Mouse (Mus musculus): ENCODE data around the gene Mrtfb. TPM values are rescaled to one million over a fixed set of nuclear protein-coding genes. Genes with fewer than 3 reads are reported as not detected.

The Mrtfb gene
- polyA plus RNA-seq (2012; ENCODE audit: insufficient read depth, low replicate concordance) = 0.49 TPM in 1 of 2 replicates, not detected in the other

DNA sequence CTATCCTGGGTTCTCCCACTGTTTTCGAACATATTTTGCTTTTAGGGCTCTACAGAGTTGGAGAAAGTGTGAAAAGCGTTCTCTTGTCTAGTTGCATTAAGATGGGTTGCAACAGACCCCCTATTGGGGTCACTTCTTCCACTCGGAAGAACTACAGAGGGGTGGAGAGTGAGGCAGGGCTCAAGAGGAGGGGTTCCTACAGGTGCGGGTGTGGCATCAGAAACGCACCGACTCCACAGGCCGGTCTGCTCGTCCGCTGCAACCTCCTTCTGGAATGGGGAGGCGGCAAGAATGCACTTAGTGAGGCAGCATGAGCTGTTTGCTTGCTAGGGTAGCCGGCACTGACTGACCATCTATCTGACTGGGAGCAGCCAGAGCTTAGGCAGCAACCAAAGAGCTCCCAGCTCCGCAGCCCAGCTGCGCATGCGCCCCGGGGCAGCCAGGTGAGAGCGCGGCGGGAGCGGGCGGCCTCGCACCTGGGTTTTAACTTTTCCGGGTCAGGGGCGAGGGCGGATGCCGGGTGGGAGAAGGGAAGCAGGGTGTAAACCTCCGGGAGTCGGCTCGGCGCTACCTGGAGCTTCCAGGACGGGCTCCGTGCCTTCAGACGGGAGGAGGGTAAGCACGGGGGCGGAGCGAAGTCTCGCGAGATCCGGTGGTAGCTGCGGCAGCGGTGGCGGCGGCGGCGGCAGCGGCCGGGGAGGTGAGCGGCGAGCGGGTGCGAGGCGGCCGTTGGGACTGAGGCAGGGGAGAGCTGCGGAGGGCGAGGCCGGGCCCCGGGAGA is at the start of gene Mrtfb:
Mrtfb (plus strand) TSS at position 627 of the 781 bp plus-strand sequence.
- Histone ChIP-seq H3K9me3 (no peaks in the 10 kb centered on the region), H3K27me3 (replicated peaks) (peaks cover 26% of the 10 kb centered on the region), H3K36me3 (replicated peaks; ENCODE audit: low read length) (no peaks in the 10 kb centered on the region), H3K4me3 (replicated peaks) (peak within 1 kb of the TSS; percentile 97), H3K4me1 (peaks cover 38% of the 10 kb centered on the region)
- no peak for TF ChIP-seq GATA1 (IDR thresholded peaks at IDR 0.05; ENCODE audit: borderline replicate concordance, low read length)
- TF ChIP-seq FLI1 (IDR thresholded peaks at IDR 0.05; ENCODE audit: low read length) = no peak

DNA sequence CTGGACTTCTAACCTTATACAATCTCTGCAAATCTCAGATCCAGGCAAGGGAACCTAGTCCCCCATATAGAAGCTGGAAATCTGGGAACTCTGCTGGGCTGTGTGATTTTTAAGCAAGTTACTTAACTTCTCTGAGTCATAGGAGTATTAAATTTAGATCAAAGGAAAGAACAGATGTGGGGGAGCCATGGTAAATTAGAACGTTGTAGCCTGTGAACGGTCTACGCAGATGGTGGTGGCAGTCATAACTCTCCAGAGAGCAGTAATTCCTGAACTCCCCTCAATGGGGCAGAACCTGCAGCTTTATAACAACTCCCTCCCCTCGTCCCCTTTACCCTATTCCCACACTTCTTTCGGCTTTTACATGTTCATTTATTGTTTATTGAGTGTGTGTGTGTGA is 48.6 kb upstream of the Mrtfb start:
- H3K36me3 ChIP-seq (replicated peaks; ENCODE audit: low read length) = no peaks in the 10 kb centered on the region
- peaks cover 30% of the 10 kb centered on the region for H3K27me3 ChIP-seq (replicated peaks)
- H3K4me1 ChIP-seq = no peaks in the 10 kb centered on the region
- TF ChIP-seq GATA1 (IDR thresholded peaks at IDR 0.05; ENCODE audit: borderline replicate concordance, low read length) (no peak), FLI1 (IDR thresholded peaks at IDR 0.05; ENCODE audit: low read length) (no peak)
- H3K9me3 ChIP-seq = no peaks in the 10 kb centered on the region
- H3K4me3 ChIP-seq (replicated peaks) = no peak overlapping the region

DNA sequence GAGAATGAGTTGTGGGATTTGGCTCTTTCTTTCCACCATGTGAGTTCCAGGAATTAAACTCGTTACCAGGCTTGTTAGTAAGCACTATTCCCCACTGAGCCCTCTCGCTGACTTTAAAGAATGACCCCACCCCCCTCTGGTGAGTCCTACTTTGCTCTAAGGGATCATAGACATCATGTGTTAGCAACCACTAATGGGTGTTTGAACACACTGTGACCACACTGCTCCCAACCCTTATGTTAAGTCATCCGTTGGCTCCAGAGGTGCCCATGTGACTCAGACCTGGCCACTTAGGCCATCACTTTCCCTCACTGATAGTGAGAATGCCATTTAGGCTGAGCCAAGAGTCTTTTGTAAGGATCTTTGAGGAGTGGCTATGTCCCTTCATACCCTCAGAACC is 48.2 kb upstream of the Mrtfb start:
- H3K4me3 ChIP-seq (replicated peaks) = no peak overlapping the region
- no peaks in the 10 kb centered on the region; the same call in 1 of the 2 replicates for H3K4me1 ChIP-seq
- H3K9me3 ChIP-seq = no peaks in the 10 kb centered on the region
- H3K27me3 ChIP-seq (replicated peaks) = peaks cover 34% of the 10 kb centered on the region
- no peaks in the 10 kb centered on the region for H3K36me3 ChIP-seq (replicated peaks; ENCODE audit: low read length)
- no peak for TF ChIP-seq FLI1 (IDR thresholded peaks at IDR 0.05; ENCODE audit: low read length)
- TF ChIP-seq GATA1 (IDR thresholded peaks at IDR 0.05; ENCODE audit: borderline replicate concordance, low read length) = no peak

DNA sequence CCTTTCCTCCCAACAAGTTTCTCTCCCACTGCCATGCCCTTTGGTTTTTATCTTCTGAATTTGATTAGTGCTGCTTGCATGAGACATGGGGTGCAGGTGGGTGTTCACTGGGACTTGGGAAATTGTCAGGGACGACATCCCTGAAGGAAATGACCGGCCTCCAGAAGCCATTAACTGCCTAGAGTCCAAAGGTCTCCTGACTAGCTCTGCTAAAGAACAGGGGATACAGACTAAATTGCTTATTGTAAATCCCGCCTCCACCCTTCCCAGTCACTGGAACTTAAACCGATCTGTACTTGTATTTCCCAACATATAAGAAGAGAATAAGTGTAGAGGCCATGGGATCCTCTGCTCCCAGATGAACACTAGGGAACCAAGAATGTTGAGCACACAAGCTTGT is 43.5 kb upstream of the Mrtfb start:
- H3K4me3 ChIP-seq (replicated peaks) = no peak overlapping the region
- H3K9me3 ChIP-seq = no peaks in the 10 kb centered on the region
- H3K36me3 ChIP-seq (replicated peaks; ENCODE audit: low read length) = no peaks in the 10 kb centered on the region
- H3K27me3 ChIP-seq (replicated peaks) = peaks cover 60% of the 10 kb centered on the region
- peaks cover 8% of the 10 kb centered on the region; the same call in 1 of the 2 replicates for H3K4me1 ChIP-seq
- TF ChIP-seq GATA1 (IDR thresholded peaks at IDR 0.05; ENCODE audit: borderline replicate concordance, low read length) (no peak), FLI1 (IDR thresholded peaks at IDR 0.05; ENCODE audit: low read length) (no peak)

DNA sequence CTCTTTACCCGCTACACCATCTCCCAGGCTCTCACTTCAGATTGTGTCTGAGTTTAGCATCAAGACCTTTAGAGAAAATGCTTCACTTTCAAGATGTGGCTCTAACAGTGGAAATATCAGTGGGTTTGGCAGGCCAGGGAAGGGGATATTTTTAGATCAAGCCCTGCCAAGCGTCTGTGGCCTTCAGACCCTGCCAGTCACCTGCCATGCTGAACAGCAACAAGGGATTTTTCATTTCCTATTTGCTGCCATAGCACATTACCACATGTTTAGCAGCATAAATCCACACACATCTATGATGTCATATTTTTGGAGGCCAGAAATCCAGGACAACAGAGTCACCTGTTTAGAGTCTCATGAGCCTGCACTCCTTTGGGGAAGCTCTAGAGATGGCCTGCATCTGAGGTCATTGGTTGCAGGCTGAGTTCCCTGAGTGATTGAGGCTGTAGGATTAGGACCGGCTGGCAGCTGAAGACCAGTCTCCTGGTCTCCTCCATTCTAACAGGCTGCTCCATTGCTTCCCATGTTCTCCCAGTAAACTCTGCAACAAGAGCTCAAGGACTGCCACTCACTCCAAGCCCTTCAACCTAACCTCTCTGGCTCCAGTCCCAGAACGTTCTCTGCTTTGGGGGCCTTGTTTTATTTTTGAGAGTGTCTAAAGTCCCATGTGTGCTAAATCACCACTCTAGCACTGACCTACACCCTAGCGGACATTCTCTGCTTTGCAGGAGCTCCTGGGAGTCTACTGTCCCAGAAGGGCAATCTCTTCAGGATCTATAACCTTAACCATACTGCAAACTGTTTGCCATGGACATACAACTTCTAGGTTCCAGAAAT is 39.9 kb upstream of the Mrtfb start:
- H3K36me3 ChIP-seq (replicated peaks; ENCODE audit: low read length) = no peaks in the 10 kb centered on the region
- peaks cover 14% of the 10 kb centered on the region for H3K4me1 ChIP-seq
- peaks cover 65% of the 10 kb centered on the region for H3K27me3 ChIP-seq (replicated peaks)
- no peaks in the 10 kb centered on the region for H3K9me3 ChIP-seq
- no peak for TF ChIP-seq FLI1 (IDR thresholded peaks at IDR 0.05; ENCODE audit: low read length)
- TF ChIP-seq GATA1 (IDR thresholded peaks at IDR 0.05; ENCODE audit: borderline replicate concordance, low read length) = no peak
- no peak overlapping the region for H3K4me3 ChIP-seq (replicated peaks)

DNA sequence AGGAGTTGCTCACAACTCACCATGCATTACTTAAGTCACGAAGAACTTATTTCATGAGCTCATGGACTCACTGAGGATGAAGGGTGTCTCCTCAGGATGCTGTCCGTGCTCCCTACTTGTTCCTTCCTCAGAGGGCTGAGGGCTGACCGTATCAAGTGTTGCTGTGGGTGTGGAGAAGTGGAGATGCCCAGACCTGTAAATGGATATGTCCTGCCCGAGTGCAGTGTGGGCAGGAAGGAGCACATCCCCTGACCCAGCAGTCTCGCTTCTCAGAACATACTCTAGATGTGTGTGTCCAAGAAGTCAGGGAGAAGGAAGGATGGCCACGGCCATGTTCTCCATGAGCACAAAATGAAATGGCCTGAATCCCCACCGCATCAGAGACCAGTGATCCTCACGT is 38.3 kb upstream of the Mrtfb start:
- peaks cover 64% of the 10 kb centered on the region for H3K27me3 ChIP-seq (replicated peaks)
- H3K4me1 ChIP-seq = peaks cover 19% of the 10 kb centered on the region
- H3K9me3 ChIP-seq = no peaks in the 10 kb centered on the region
- TF ChIP-seq GATA1 (IDR thresholded peaks at IDR 0.05; ENCODE audit: borderline replicate concordance, low read length) = no peak
- TF ChIP-seq FLI1 (IDR thresholded peaks at IDR 0.05; ENCODE audit: low read length) = no peak
- H3K4me3 ChIP-seq (replicated peaks) = no peak overlapping the region
- H3K36me3 ChIP-seq (replicated peaks; ENCODE audit: low read length) = no peaks in the 10 kb centered on the region

DNA sequence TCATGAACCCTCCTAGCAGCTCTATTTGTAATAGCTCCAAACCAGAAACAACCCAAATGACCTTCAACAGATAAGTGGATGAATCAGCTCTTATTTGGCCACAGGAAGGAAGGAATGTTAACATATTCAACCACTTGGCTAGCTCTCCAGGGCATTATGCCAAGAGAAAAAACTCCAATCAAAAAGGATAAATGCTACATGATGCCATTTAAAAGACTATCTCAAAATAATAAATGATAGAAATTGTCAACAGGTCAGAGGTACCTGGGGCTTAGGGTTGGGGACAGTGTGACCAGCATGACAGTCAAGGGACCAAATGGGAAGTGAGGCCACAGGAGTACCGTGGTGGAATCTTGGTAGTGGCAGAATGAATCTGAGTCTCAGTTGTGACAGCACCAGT is 34.8 kb upstream of the Mrtfb start:
- TF ChIP-seq GATA1 (IDR thresholded peaks at IDR 0.05; ENCODE audit: borderline replicate concordance, low read length) = no peak
- no peak for TF ChIP-seq FLI1 (IDR thresholded peaks at IDR 0.05; ENCODE audit: low read length)
- Histone ChIP-seq H3K4me1 (peaks cover 10% of the 10 kb centered on the region), H3K9me3 (0 out of 2 replicates have a peak, but pooled peaks cover 3% of the 10 kb centered on the region), H3K36me3 (replicated peaks; ENCODE audit: low read length) (no peaks in the 10 kb centered on the region), H3K27me3 (replicated peaks) (peaks cover 60% of the 10 kb centered on the region), H3K4me3 (replicated peaks) (no peak overlapping the region)

DNA sequence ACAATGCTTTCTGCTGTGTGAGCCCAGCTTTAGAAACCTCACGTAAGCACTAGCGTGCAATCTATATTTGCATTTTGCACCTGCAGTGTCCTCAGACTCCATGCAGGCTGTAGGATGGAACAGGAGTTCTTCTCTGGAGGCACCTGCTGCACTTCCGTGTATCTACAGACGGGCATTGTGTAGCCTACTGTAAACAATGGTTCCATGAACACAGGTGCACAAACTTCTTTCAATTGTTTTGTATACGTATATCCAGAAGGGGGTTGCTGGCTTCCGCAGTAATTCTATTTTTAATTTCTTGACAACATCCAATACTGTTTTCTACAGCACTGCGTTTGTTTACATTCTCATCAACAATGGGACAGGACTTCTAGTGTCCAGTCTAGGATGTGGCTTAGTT is 24.2 kb upstream of the Mrtfb start:
- Histone ChIP-seq H3K27me3 (replicated peaks) (peaks cover 6% of the 10 kb centered on the region), H3K4me1 (peaks cover 21% of the 10 kb centered on the region), H3K4me3 (replicated peaks) (no peak overlapping the region), H3K9me3 (peaks cover 4% of the 10 kb centered on the region), H3K36me3 (replicated peaks; ENCODE audit: low read length) (no peaks in the 10 kb centered on the region)
- TF ChIP-seq GATA1 (IDR thresholded peaks at IDR 0.05; ENCODE audit: borderline replicate concordance, low read length) = no peak
- TF ChIP-seq FLI1 (IDR thresholded peaks at IDR 0.05; ENCODE audit: low read length) = no peak

DNA sequence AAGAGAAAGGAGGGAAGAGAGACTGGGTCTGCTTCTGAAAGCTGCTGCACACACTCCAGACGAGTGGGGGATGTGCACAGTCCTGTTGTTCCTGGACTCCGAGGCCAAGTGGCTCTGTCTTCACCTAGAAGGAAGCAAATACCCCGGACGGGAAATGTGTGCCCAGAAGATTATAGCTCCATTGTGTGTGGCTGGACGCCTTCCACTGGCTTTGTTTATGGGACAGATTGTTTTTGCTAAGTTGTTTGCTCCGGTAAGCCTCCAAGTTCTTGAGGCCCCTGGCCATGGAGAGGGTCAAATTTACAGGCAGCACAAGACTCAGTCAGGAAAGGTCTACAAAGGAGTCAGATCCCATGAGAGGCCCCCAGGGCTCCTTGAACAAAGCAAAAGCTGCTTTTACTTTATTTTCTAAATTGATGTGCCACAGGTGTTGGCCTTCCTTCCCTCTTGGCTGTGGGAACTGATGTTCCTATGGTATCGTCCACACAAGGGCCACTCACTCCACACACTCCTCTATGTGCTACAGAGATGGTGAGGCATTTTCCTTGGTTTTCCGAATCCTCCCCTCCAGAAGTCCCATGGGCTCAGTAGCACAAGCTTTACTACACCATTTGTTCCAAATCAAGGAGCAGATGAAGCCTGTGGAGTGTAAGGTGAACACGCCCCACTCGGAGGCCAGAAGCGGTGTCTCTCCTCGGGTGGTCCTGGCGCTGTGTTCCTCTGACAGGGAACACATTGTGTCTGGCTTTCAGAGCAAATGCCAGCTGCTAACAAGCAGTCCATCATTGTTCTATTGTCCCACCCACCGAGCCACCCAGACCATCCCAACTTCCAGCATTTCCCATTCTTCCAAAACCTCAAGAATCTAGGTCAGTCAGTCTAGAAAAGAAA is 23.1 kb upstream of the Mrtfb start:
- TF ChIP-seq FLI1 (IDR thresholded peaks at IDR 0.05; ENCODE audit: low read length) = no peak
- Histone ChIP-seq H3K9me3 (peaks cover 15% of the 10 kb centered on the region), H3K4me3 (replicated peaks) (peak overlapping the region; percentile 56), H3K36me3 (replicated peaks; ENCODE audit: low read length) (no peaks in the 10 kb centered on the region), H3K27me3 (replicated peaks) (peaks cover 6% of the 10 kb centered on the region), H3K4me1 (peaks cover 21% of the 10 kb centered on the region)

Measured in megakaryocyte, embryonic 14.5 days (primary cell).